Mouse (Mus musculus) CH12.LX (cell line): Measurements from ENCODE around the gene A830031A19Rik. TPM values are rescaled to one million over a fixed set of nuclear protein-coding genes. Genes with fewer than 3 reads are reported as not detected.

Experiments
- DNase-seq: peaks from one replicate; pipeline ENCODE4 v3.0.0-alpha.2; 2013; ENCODE audit errors: extremely low read depth
- H3K27ac ChIP-seq: 2 replicates; pipeline ENCODE4 v1.5.1; 2012; ENCODE audit warnings: low read depth, mild to moderate bottlenecking, control low read depth, moderate library complexity; ENCODE audit not compliant: insufficient read depth
- H3K27me3 ChIP-seq: replicated peaks from 2 replicates; pipeline ENCODE3; 2012; ENCODE audit warnings: inconsistent platforms
- H3K36me3 ChIP-seq, 2 experiments: replicated peaks in 1 of 2; 2 replicates each; pipeline versions ENCODE3 to v1.6.1; 2012; ENCODE audit warnings: inconsistent platforms in 1 of 2, low read length in 1 of 2, mild to moderate bottlenecking in 1 of 2, mixed read lengths in 1 of 2, moderate library complexity in 1 of 2; ENCODE audit not compliant: control insufficient read depth in 1 of 2, insufficient read depth in 1 of 2
- H3K4me1 ChIP-seq, 2 experiments: 2 replicates each; pipeline ENCODE4 v1.6.1; 2012; ENCODE audit warnings: inconsistent platforms in 1 of 2, moderate library complexity in 1 of 2; ENCODE audit not compliant: insufficient read depth in 2 of 2, control insufficient read depth in 1 of 2
- H3K4me2 ChIP-seq: 2 replicates; pipeline ENCODE4 v1.6.1; 2012; ENCODE audit warnings: low read depth, mild to moderate bottlenecking, control low read depth; ENCODE audit not compliant: poor library complexity, insufficient read depth, severe bottlenecking
- H3K4me3 ChIP-seq, 3 experiments: fragments of 150-350 bp in 1 of 3; sonication (generic) in 1 of 3; replicated peaks in 1 of 3; 2 replicates each; pipeline versions ENCODE3 to v1.5.1; 2011 to 2012; ENCODE audit warnings: low read depth in 2 of 3, low read length in 2 of 3, mild to moderate bottlenecking in 2 of 3, moderate library complexity in 2 of 3, control low read depth in 1 of 3, improper control_type of control experiment in 1 of 3, inconsistent platforms in 1 of 3, mixed read lengths in 1 of 3; ENCODE audit not compliant: poor library complexity in 1 of 3
- H3K79me2 ChIP-seq: replicated peaks from 2 replicates; pipeline ENCODE4 v1.6.1; 2012; ENCODE audit warnings: mild to moderate bottlenecking, moderate library complexity; ENCODE audit not compliant: control insufficient read depth, poor library complexity, insufficient read depth, severe bottlenecking; ENCODE audit errors: extremely low read depth
- H3K9ac ChIP-seq: 2 replicates; pipeline ENCODE4 v1.6.1; 2012; ENCODE audit warnings: low read depth, mild to moderate bottlenecking, control low read depth, moderate library complexity; ENCODE audit not compliant: insufficient read depth
- H3K9me3 ChIP-seq: replicated peaks from 2 replicates; pipeline ENCODE3; 2012; ENCODE audit warnings: low read length, inconsistent platforms, mixed read lengths
- BHLHE40 ChIP-seq: IDR thresholded peaks from 2 replicates; pipeline ENCODE4 v1.6.1; 2011; ENCODE audit warnings: mild to moderate bottlenecking, low read depth, low read length, improper control_type of control experiment
- CTCF ChIP-seq, 2 experiments: IDR thresholded peaks in 1 of 2; conservative IDR thresholded peaks in 1 of 2; 2 replicates each; pipeline ENCODE4 v1.5.1; 2011 to 2012; ENCODE audit warnings: low read depth in 2 of 2, low read length in 2 of 2, improper control_type of control experiment in 1 of 2, inconsistent platforms in 1 of 2, mild to moderate bottlenecking in 1 of 2, moderate library complexity in 1 of 2
- ELF1 ChIP-seq: IDR thresholded peaks from 2 replicates; pipeline ENCODE4 v1.6.1; 2014; ENCODE audit warnings: low read depth, mild to moderate bottlenecking, inconsistent platforms, low read length, improper control_type of control experiment
- EP300 ChIP-seq: IDR thresholded peaks from 2 replicates; pipeline ENCODE4 v1.6.1; 2011; ENCODE audit warnings: low read length, improper control_type of control experiment
- ETS1 ChIP-seq: conservative IDR thresholded peaks from 2 replicates; pipeline ENCODE4 v1.6.1; 2012; ENCODE audit warnings: low read depth, mild to moderate bottlenecking, inconsistent platforms, low read length, improper control_type of control experiment, moderate library complexity
- GABPA ChIP-seq: IDR thresholded peaks from 2 replicates; pipeline ENCODE4 v1.6.1; 2012; ENCODE audit warnings: low read depth, low read length, improper control_type of control experiment, inconsistent platforms; ENCODE audit not compliant: insufficient replicate concordance
- HCFC1 ChIP-seq: IDR thresholded peaks from 2 replicates; pipeline ENCODE4 v1.6.1; 2012; ENCODE audit warnings: low read depth, mild to moderate bottlenecking, inconsistent platforms, low read length, improper control_type of control experiment
- JUN ChIP-seq: IDR thresholded peaks from 2 replicates; pipeline ENCODE4 v1.6.1; 2011; ENCODE audit warnings: low read depth, mild to moderate bottlenecking, low read length, improper control_type of control experiment, moderate library complexity; ENCODE audit not compliant: insufficient read depth
- JUND ChIP-seq: conservative IDR thresholded peaks from 2 replicates; pipeline ENCODE4 v1.6.1; 2011; ENCODE audit warnings: low read depth, low read length, improper control_type of control experiment
- MAFK ChIP-seq: IDR thresholded peaks from 2 replicates; pipeline ENCODE4 v1.6.1; 2011; ENCODE audit warnings: low read length, improper control_type of control experiment; ENCODE audit not compliant: insufficient replicate concordance
- MAX ChIP-seq: IDR thresholded peaks from 2 replicates; pipeline ENCODE4 v1.6.1; 2011; ENCODE audit warnings: low read length, improper control_type of control experiment
- MEF2A ChIP-seq: IDR thresholded peaks from 2 replicates; pipeline ENCODE4 v1.6.1; 2014; ENCODE audit warnings: low read depth, mild to moderate bottlenecking, inconsistent platforms, low read length, improper control_type of control experiment, borderline replicate concordance
- MYC ChIP-seq: IDR thresholded peaks from 2 replicates; pipeline ENCODE4 v1.6.1; 2011; ENCODE audit warnings: low read depth, mild to moderate bottlenecking, improper control_type of control experiment, low read length
- NRF1 ChIP-seq: IDR thresholded peaks from 2 replicates; pipeline ENCODE4 v1.6.1; 2014; ENCODE audit warnings: low read depth, mild to moderate bottlenecking, inconsistent platforms, low read length, improper control_type of control experiment, moderate library complexity
- PAX5 ChIP-seq: IDR thresholded peaks from 2 replicates; pipeline ENCODE4 v1.6.1; 2012; ENCODE audit warnings: low read length, inconsistent platforms, mixed read lengths
- RAD21 ChIP-seq: IDR thresholded peaks from 2 replicates; pipeline ENCODE4 v1.6.1; 2011; ENCODE audit warnings: low read depth, mild to moderate bottlenecking, low read length, improper control_type of control experiment, moderate library complexity
- RCOR1 ChIP-seq: conservative IDR thresholded peaks from 2 replicates; pipeline ENCODE4 v1.6.1; 2012; ENCODE audit warnings: low read depth, mild to moderate bottlenecking, inconsistent platforms, low read length, improper control_type of control experiment
- SIN3A ChIP-seq: IDR thresholded peaks from 2 replicates; pipeline ENCODE4 v1.6.1; 2012; ENCODE audit warnings: low read length, improper control_type of control experiment, inconsistent platforms
- SMC3 ChIP-seq: IDR thresholded peaks from 2 replicates; pipeline ENCODE4 v1.6.1; 2011; ENCODE audit warnings: low read depth, low read length, improper control_type of control experiment
- TBP ChIP-seq: conservative IDR thresholded peaks from 2 replicates; pipeline ENCODE4 v1.6.1; 2011; ENCODE audit warnings: low read depth, low read length, improper control_type of control experiment
- TCF12 ChIP-seq: IDR thresholded peaks from 2 replicates; pipeline ENCODE4 v1.6.1; 2014; ENCODE audit warnings: low read depth, mild to moderate bottlenecking, inconsistent platforms, low read length, improper control_type of control experiment
- UBTF ChIP-seq: IDR thresholded peaks from 2 replicates; pipeline ENCODE4 v1.6.1; 2012; ENCODE audit warnings: low read depth, mild to moderate bottlenecking, inconsistent platforms, low read length, improper control_type of control experiment, moderate library complexity
- USF1 ChIP-seq: IDR thresholded peaks from 2 replicates; pipeline ENCODE4 v1.6.1; 2014; ENCODE audit warnings: low read depth, mild to moderate bottlenecking, inconsistent platforms, low read length, improper control_type of control experiment
- ZKSCAN1 ChIP-seq: IDR thresholded peaks from 2 replicates; pipeline ENCODE4 v1.6.1; 2012; ENCODE audit warnings: low read depth, inconsistent platforms, low read length, improper control_type of control experiment, borderline replicate concordance
- ZMIZ1 ChIP-seq: IDR thresholded peaks from 2 replicates; pipeline ENCODE4 v1.6.1; 2012; ENCODE audit warnings: low read depth, mild to moderate bottlenecking, inconsistent platforms, low read length, improper control_type of control experiment
- ZNF384 ChIP-seq: IDR thresholded peaks from 2 replicates; pipeline ENCODE4 v1.6.1; 2012; ENCODE audit warnings: low read depth, low read length, improper control_type of control experiment, inconsistent platforms
- dilution Hi-C: fragments of 300-500 bp; cut with MboI; formaldehyde crosslinking; loops from 2 replicates; pipeline ENCODE4 v1.14.3; 2020; ENCODE audit warnings: low sequenced_read_pairs; ENCODE audit not compliant: extremely low pct_unique_long_range_greater_than_20kb, extremely low pct_ligation_motif_present
- in situ Hi-C: fragments of 300-500 bp; cut with MboI; formaldehyde crosslinking; loops from 3 replicates; pipeline ENCODE4 v1.14.3; 2019; ENCODE audit warnings: low sequenced_read_pairs, low pct_ligation_motif_present, low pct_unique_long_range_greater_than_20kb, mixed read lengths
- polyA plus RNA-seq: library from polyadenylated mRNA; unstranded; fragments of >175 nt; gene quantifications from 2 replicates; pipeline ENCODE4 v1.2.1, GENCODE M21; 2012; ENCODE audit warnings: low read depth; ENCODE audit not compliant: insufficient read length
- total RNA-seq, 2 experiments: library from RNA; depleted of rRNA; stranded (reverse); fragments of 300-350 nt in 1 of 2; fragments of >200 nt in 1 of 2; gene quantifications; 2 replicates each; pipeline ENCODE4 v1.2.3; 2012 to 2014

Gene A830031A19Rik
- total and polyA plus RNA-seq, 3 experiments = not detected

DNA sequence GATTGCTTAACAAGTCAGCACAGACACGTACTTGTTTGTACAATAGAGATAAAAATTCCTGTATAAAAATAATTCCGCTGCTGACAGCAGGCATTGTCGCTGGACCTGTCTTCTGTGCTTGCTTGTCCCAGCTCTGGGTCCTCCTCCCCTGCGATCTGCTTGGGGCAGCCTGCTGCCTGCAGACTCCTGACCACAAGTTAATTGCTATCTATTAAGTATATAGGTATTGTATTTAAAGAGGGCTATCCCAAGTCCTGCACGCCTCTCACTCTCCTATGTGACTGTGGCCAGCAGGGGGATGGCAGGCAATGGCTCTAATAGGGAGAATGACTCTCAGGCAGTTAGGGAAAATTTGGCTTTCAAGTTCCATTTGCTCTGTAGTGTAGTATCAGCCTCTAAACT is 19.2 kb upstream of the A830031A19Rik start:
- in situ Hi-C loops (no loop called here), dilution Hi-C loops (no loop called here)
- H3K79me2 ChIP-seq = no peaks in the 10 kb centered on the region; the same call in 1 of the 2 replicates
- no peaks in the 10 kb centered on the region for H3K27me3 ChIP-seq
- no peak for DNase-seq
- no peak overlapping the region for H3K9ac ChIP-seq
- H3K9me3 ChIP-seq = no peaks in the 10 kb centered on the region
- peaks cover 0 to 81% of the 10 kb centered on the region in 2 experiments for H3K36me3 ChIP-seq
- TF ChIP-seq ETS1 (no peak), MEF2A (no peak), UBTF (no peak), TBP (no peak), JUN (no peak), ZMIZ1 (no peak), ZNF384 (no peak), MAX (no peak), USF1 (no peak), MAFK (no peak), ELF1 (no peak), RAD21 (peak; percentile 13), ZKSCAN1 (no peak), SMC3 (peak; percentile 30), BHLHE40 (no peak), EP300 (no peak), GABPA (no peak), CTCF (conservative IDR thresholded peaks at IDR 0.05 in 1 of 2, IDR thresholded peaks at IDR 0.05 in 1 of 2; ENCODE audit: low read depth in 2 of 2, low read length in 2 of 2) (peak in 1 of 2 experiments; percentile 35; a peak in 2 of 4 replicates), TCF12 (no peak), PAX5 (no peak), MYC (no peak)
- no peak overlapping the region for H3K4me3 ChIP-seq
- H3K4me1 ChIP-seq = peaks cover 5 to 96% of the 10 kb centered on the region in 2 experiments
- H3K27ac ChIP-seq = no peak overlapping the region
- H3K4me2 ChIP-seq = no peak overlapping the region

GRCm38 (mm10) chr11:24092618-24093017 is 17.8 kb upstream of the A830031A19Rik start:
- in situ Hi-C loops = no loop called here
- Histone ChIP-seq H3K4me2 (no peak overlapping the region), H3K4me1 (peaks cover 5 to 96% of the 10 kb centered on the region in 2 experiments), H3K27me3 (no peaks in the 10 kb centered on the region), H3K36me3 (peaks cover 0 to 86% of the 10 kb centered on the region in 2 experiments), H3K4me3 (no peak overlapping the region), H3K9me3 (no peaks in the 10 kb centered on the region), H3K79me2 (peaks cover 2% of the 10 kb centered on the region), H3K9ac (no peak overlapping the region), H3K27ac (peak overlapping the region; percentile 11; the same call in 1 of the 2 replicates)
- peak; percentile 45 for DNase-seq
- dilution Hi-C loops = no loop called here
- no peak for TF ChIP-seq NRF1
- no peak for TF ChIP-seq ZMIZ1
- no peak for TF ChIP-seq JUND
- TF ChIP-seq RCOR1 = no peak
- no peak for TF ChIP-seq UBTF
- TF ChIP-seq CTCF (conservative IDR thresholded peaks at IDR 0.05 in 1 of 2, IDR thresholded peaks at IDR 0.05 in 1 of 2; ENCODE audit: low read depth in 2 of 2, low read length in 2 of 2) = no peak
- TF ChIP-seq ZKSCAN1 = no peak
- no peak for TF ChIP-seq JUN
- TF ChIP-seq SMC3 = no peak
- TF ChIP-seq ZNF384 = no peak
- no peak for TF ChIP-seq SIN3A
- TF ChIP-seq HCFC1 = no peak
- TF ChIP-seq BHLHE40 = no peak
- TF ChIP-seq, all 38 proteins: peak for 0
